Mouse (Mus musculus) activated CD4-positive, CD25-positive, alpha-beta regulatory T cell, adult 9 weeks (primary cell): ENCODE measurements around the gene Tceal1. TPM values are rescaled to one million over a fixed set of nuclear protein-coding genes. Genes with fewer than 3 reads are reported as not detected.

Experiments
- polyA plus RNA-seq: library from polyadenylated mRNA; unstranded; fragments of 100-300 nt; shearing (Covaris generic); gene quantifications from one replicate; pipeline ENCODE4 v1.2.1, GENCODE M21; 2017

Gene Tceal1
- polyA plus RNA-seq: not detected

DNA sequence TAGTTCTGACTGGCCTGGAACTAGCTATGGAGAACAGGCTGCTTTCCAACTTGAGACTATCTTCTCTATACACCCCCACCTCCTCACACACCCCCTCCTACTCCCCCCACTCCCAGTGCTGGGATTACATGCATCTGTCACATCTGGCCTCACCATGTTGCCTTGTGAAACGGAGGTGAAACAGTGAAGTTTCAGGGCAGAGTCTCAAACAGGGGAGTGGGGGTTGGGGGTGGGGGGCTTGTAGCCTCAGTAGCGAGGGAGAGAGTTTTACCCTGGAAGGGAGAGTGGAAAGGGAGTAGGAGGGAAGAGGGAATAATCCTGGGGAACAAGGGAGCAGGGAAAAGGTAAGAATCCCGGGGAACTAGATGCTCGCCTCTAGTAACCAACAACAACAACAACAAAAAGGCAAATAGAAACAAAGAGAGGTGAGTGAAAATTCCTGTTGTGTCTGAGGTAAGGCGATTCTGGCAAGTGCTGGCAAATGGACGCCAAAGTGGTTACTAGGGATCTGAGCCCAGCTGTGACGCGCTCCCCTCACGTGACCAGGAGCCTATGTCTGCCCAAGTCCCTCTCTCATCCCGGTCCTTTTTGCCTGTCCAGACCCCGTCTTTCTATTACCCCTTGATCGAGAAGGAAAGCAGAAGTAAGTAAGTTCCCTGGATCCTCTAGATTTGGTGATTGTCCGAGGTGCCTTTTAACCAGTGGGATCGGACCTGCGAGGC lies at the start of gene Tceal1:
Tceal1 (plus strand) TSS at position 537 of the 722 bp plus-strand sequence.

DNA sequence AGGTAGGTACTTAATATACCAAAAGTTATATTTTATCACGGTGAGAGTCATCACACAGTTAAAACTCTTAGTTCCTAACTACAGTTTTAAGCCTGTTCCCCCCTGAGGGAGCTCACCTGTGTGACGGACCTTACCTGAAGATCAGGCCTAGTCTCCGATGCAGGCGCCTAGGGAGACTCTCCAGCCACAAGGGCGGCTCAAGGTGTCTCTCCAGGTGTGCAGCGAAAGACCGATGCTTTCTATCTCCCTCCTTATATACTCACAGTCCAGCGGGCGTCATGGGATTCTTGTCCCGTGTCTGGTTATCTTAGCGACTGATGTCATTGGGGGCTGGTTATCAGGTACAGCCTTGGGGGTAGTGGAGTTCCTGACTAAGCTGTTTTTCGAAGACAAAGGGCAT lies 35.7 kb downstream of the Tceal1 start, which contains the start of gene Morf4l2:
Morf4l2 (minus strand) TSS at position 232 of the 400 bp plus-strand sequence.

Other genes with a start within 250 kb of the Tceal1 start
- gene Kir3dl1, start 190.0 kb upstream of the Tceal1 start, polyA plus RNA-seq: not detected
- not detected for gene Kir3dl2, start 163.9 kb upstream of the Tceal1 start, polyA plus RNA-seq
- 1.8 TPM for gene Tceal3, start 117.1 kb upstream of the Tceal1 start, polyA plus RNA-seq
- gene Morf4l2, start 35.7 kb downstream of the Tceal1 start, polyA plus RNA-seq: 105 TPM
- 0.15 TPM for gene Glra4, start 72.2 kb downstream of the Tceal1 start, polyA plus RNA-seq
- gene Plp1, start 114.7 kb downstream of the Tceal1 start, polyA plus RNA-seq: 1.5 TPM
- not detected for gene Rab9b, start 160.8 kb downstream of the Tceal1 start, polyA plus RNA-seq
- not detected for gene H2bfm, start 219.3 kb downstream of the Tceal1 start, polyA plus RNA-seq